Mouse (Mus musculus): ENCODE results near the gene Hif3a.

Gene Hif3a

GRCm38 (mm10) chr7:17022176-17022575 is 40.1 kb downstream of the Hif3a start:
- no peak for DNase-seq

GRCm38 (mm10) chr7:17019426-17020166 is 42.6 kb downstream of the Hif3a start:
- no peak for DNase-seq

- DNase-seq = no peak
These were observed 44.3 kb downstream of the Hif3a start for GRCm38 (mm10) chr7:17017921-17018320.

- peak; percentile 91 for DNase-seq
These were observed 45.2 kb downstream of the Hif3a start for GRCm38 (mm10) chr7:17017036-17017435.

- no peak for DNase-seq
These were observed 46.8 kb downstream of the Hif3a start for GRCm38 (mm10) chr7:17015381-17015780.

- no peak for DNase-seq
These were observed 50.2 kb downstream of the Hif3a start for GRCm38 (mm10) chr7:17011909-17012590.

GRCm38 (mm10) chr7:17010010-17010347 is 52.2 kb downstream of the Hif3a start:
- DNase-seq = no peak

- no peak for DNase-seq
These were observed 52.8 kb downstream of the Hif3a start for GRCm38 (mm10) chr7:17009326-17010009.

GRCm38 (mm10) chr7:17007300-17007699 is 54.9 kb downstream of the Hif3a start:
- peak; percentile 68 for DNase-seq

- peak; percentile 46 for DNase-seq
These were observed 57.5 kb downstream of the Hif3a start for GRCm38 (mm10) chr7:17004716-17005115.

GRCm38 (mm10) chr7:17003230-17003960 is 58.8 kb downstream of the Hif3a start:
- peak; percentile 48 for DNase-seq

GRCm38 (mm10) chr7:17002375-17003195 is 59.6 kb downstream of the Hif3a start:
- peak; percentile 89 for DNase-seq

GRCm38 (mm10) chr7:16999650-17000049 is 62.6 kb downstream of the Hif3a start:
- peak; percentile 90 for DNase-seq

GRCm38 (mm10) chr7:16999233-16999632 is 63.0 kb downstream of the Hif3a start:
- no peak for DNase-seq

GRCm38 (mm10) chr7:16995345-16995744 is 66.9 kb downstream of the Hif3a start:
- DNase-seq = no peak

GRCm38 (mm10) chr7:16994400-16994799 is 67.8 kb downstream of the Hif3a start:
- peak; percentile 35 for DNase-seq

- peak; percentile 92 for DNase-seq
These were observed 68.4 kb downstream of the Hif3a start for GRCm38 (mm10) chr7:16993651-16994399.

GRCm38 (mm10) chr7:16992451-16992807 is 69.8 kb downstream of the Hif3a start, which contains the start of gene Ccdc8:
Gene Ccdc8 (plus strand): TSS chr7:16992708.
- DNase-seq = no peak

GRCm38 (mm10) chr7:16991681-16992450 is 70.4 kb downstream of the Hif3a start:
- DNase-seq = peak; percentile 49

- peak; percentile 32 for DNase-seq
These were observed 72.1 kb downstream of the Hif3a start for GRCm38 (mm10) chr7:16990006-16990744.

Data from kidney, postnatal 10 days (tissue).